ENCODE assay signal across 9 mouse cellular contexts in genomic region chr11:11961917-11962628, GRCm38 (mm10).
DNase-seq lines count a peak whose midpoint lies in the region; ATAC-seq and TF ChIP-seq lines count a peak whose summit lies in the region.
"Had no signal": no experiment of that assay in that cellular context is flagged by ENCODE, and none has a peak within 500 bp of the region (broad histone marks: within the 10 kb centered on the region; RNA-seq: fewer than 3 reads in every experiment).

No protein-coding gene starts in this region.

- H3K27ac ChIP-seq in heart, adult 2 months: peak overlapping the region; percentile 85
- H3K27ac ChIP-seq in limb, embryonic 13.5 days: peak overlapping the region; percentile 88
- H3K27ac ChIP-seq in forebrain, embryonic 16.5 days (ENCODE audit: low read length): no peak overlapping the region
- H3K27ac ChIP-seq: midbrain, embryonic 10.5 days had no signal

- no peaks in the 10 kb centered on the region for H3K79me2 ChIP-seq in heart, adult 2 months (replicated peaks; ENCODE audit: control insufficient read depth, insufficient read depth, low read length)

- peak; percentile 13 to 32 for DNase-seq in cerebellum, postnatal 14 days
- DNase-seq in cerebellum, postnatal 36 days: no peak
- DNase-seq in 416B (ENCODE audit: low read depth): peak; percentile 38
- peak in 1 of 2 experiments; percentile 68 for DNase-seq in heart, adult 2 months
- DNase-seq in layer of hippocampus, adult 18-20 months (ENCODE audit: low spot score in 2 of 2): no peak

- TF ChIP-seq EP300 in heart, adult 2 months (IDR thresholded peaks at IDR 0.05; ENCODE audit: insufficient read depth, low read depth, low read length): 0 out of 2 replicates have a peak, but pooled peaks have one; percentile 39

- 38% methylated on average over 5 of the region's 5 CpGs for WGBS in heart, adult 2 months
- WGBS in limb, embryonic 13.5 days: 59% methylated on average over 5 of the region's 5 CpGs
- WGBS in forebrain, embryonic 16.5 days: 80% methylated on average over 5 of the region's 5 CpGs

- no peak overlapping the region for H3K4me3 ChIP-seq in heart, adult 2 months
- H3K4me3 ChIP-seq in limb, embryonic 13.5 days: no peak overlapping the region
- no peak overlapping the region for H3K4me3 ChIP-seq in forebrain, embryonic 16.5 days (replicated peaks; ENCODE audit: low read length)
- H3K4me3 ChIP-seq: midbrain, embryonic 10.5 days had no signal

- no peak for TF ChIP-seq CTCF in heart, adult 2 months (IDR thresholded peaks at IDR 0.05)

- peaks cover 24% of the 10 kb centered on the region for H3K36me3 ChIP-seq in heart, adult 2 months (ENCODE audit: control insufficient read depth, insufficient read depth, low read length)
- H3K36me3 ChIP-seq in limb, embryonic 13.5 days: peaks cover 46% of the 10 kb centered on the region
- no peaks in the 10 kb centered on the region for H3K36me3 ChIP-seq in forebrain, embryonic 16.5 days (ENCODE audit: control insufficient read depth, insufficient read depth)

- no peak for TF ChIP-seq POLR2A in heart, adult 2 months (IDR thresholded peaks at IDR 0.05; ENCODE audit: insufficient read depth, low read depth, low read length)

- intact Hi-C loops in heart, adult 2 months (cut with DNase I): no loop called here

- no peaks in the 10 kb centered on the region for H3K9me3 ChIP-seq in limb, embryonic 13.5 days
- H3K9me3 ChIP-seq in forebrain, embryonic 16.5 days (ENCODE audit: control insufficient read depth, low read length): no peaks in the 10 kb centered on the region
- H3K9me3 ChIP-seq: midbrain, embryonic 10.5 days had no signal

- peaks cover 29% of the 10 kb centered on the region for H3K4me1 ChIP-seq in heart, adult 2 months (ENCODE audit: control insufficient read depth, insufficient read depth, low read length)
- H3K4me1 ChIP-seq in limb, embryonic 13.5 days: peaks cover 66% of the 10 kb centered on the region
- H3K4me1 ChIP-seq in forebrain, embryonic 16.5 days (replicated peaks; ENCODE audit: control insufficient read depth, insufficient read depth, low read length): no peaks in the 10 kb centered on the region

- ATAC-seq in limb, embryonic 13.5 days (ENCODE audit: low FRiP score, low read depth): no peak
- no peak for ATAC-seq in forebrain, embryonic 16.5 days
- ATAC-seq in CD4-positive, CD25-positive, alpha-beta regulatory T cell, adult 4 months: no peak

- no peaks in the 10 kb centered on the region for H3K27me3 ChIP-seq in heart, adult 2 months (ENCODE audit: control insufficient read depth, insufficient read depth, low read length)
- no peaks in the 10 kb centered on the region for H3K27me3 ChIP-seq in limb, embryonic 13.5 days
- no peaks in the 10 kb centered on the region for H3K27me3 ChIP-seq in forebrain, embryonic 16.5 days (replicated peaks; ENCODE audit: control insufficient read depth, insufficient read depth, low read length)

- H3K9ac ChIP-seq in heart, adult 2 months (ENCODE audit: low read depth, low read length): no peak overlapping the region
- no peak overlapping the region for H3K9ac ChIP-seq in limb, embryonic 13.5 days
- no peak overlapping the region for H3K9ac ChIP-seq in forebrain, embryonic 16.5 days (replicated peaks; ENCODE audit: low read depth, low read length)

- no peak overlapping the region for H3K4me2 ChIP-seq in limb, embryonic 13.5 days (replicated peaks)
- H3K4me2 ChIP-seq in forebrain, embryonic 16.5 days (ENCODE audit: low read length): no peak overlapping the region

Comparison
In these comparisons a context has a peak if more than half of its experiments do, and no peak if none do; other contexts are left out.
1. DNase-seq: peak in cerebellum, postnatal 14 days (2 of 2) and 416B (single experiment); none in cerebellum, postnatal 36 days (0 of 2) and layer of hippocampus, adult 18-20 months (0 of 2).